Mouse (Mus musculus) midbrain, postnatal 0 days (tissue): ENCODE data around the gene Atf5. TPM values are rescaled to one million over a fixed set of nuclear protein-coding genes. Genes with fewer than 3 reads are reported as not detected.

Experiments
- ATAC-seq: fragments of 200-750 bp; cut with Nextera tagmentation; 2 replicates; pipeline ENCODE4 v1.8.0; 2017; ENCODE audit warnings: moderate number of reproducible peaks, mild to moderate bottlenecking, moderate TSS enrichment, moderate library complexity; ENCODE audit not compliant: low FRiP score
- DNase-seq: peaks from one replicate; pipeline ENCODE4 v3.0.0-alpha.2; 2015; ENCODE audit warnings: low spot score
- H3K27ac ChIP-seq: fragments of 300-500 bp; sonication (generic); 2 replicates; pipeline ENCODE4 v1.5.1; 2014; ENCODE audit warnings: low read depth, mild to moderate bottlenecking, low read length, mixed read lengths
- H3K27me3 ChIP-seq: fragments of 300-500 bp; sonication (generic); 2 replicates; pipeline ENCODE4 v1.6.1; 2014; ENCODE audit warnings: low read length, control low read depth, mixed read lengths; ENCODE audit not compliant: insufficient read depth
- H3K36me3 ChIP-seq: fragments of 300-500 bp; sonication (generic); 2 replicates; pipeline ENCODE4 v1.6.1; 2014; ENCODE audit warnings: low read length, control low read depth, mixed read lengths; ENCODE audit not compliant: insufficient read depth
- H3K4me1 ChIP-seq: fragments of 300-500 bp; sonication (generic); 2 replicates; pipeline ENCODE4 v1.6.1; 2014; ENCODE audit warnings: mild to moderate bottlenecking, control low read depth, antibody characterized with exemption, low read length, mixed read lengths; ENCODE audit not compliant: insufficient read depth
- H3K4me2 ChIP-seq: fragments of 300-500 bp; sonication (generic); 2 replicates; pipeline ENCODE4 v1.6.1; 2014; ENCODE audit warnings: low read depth, mild to moderate bottlenecking, low read length, mixed read lengths; ENCODE audit not compliant: poor library complexity, severe bottlenecking
- H3K4me3 ChIP-seq: fragments of 300-500 bp; sonication (generic); 2 replicates; pipeline ENCODE4 v1.5.1; 2014; ENCODE audit warnings: low read depth, mild to moderate bottlenecking, low read length, moderate library complexity
- H3K9ac ChIP-seq: fragments of 300-500 bp; sonication (generic); replicated peaks from 2 replicates; pipeline ENCODE4 v1.6.1; 2014; ENCODE audit warnings: mild to moderate bottlenecking, low read length, moderate library complexity, mixed read lengths; ENCODE audit not compliant: poor library complexity, severe bottlenecking
- H3K9me3 ChIP-seq: fragments of 300-500 bp; sonication (generic); 2 replicates; pipeline ENCODE4 v1.6.1; 2016; ENCODE audit warnings: low read length, control low read depth
- CTCF ChIP-seq: IDR thresholded peaks from 2 replicates; pipeline ENCODE4 v1.5.1; 2016; ENCODE audit warnings: antibody characterized with exemption, mild to moderate bottlenecking
- WGBS: fragments of 180-500 bp; shearing (Covaris S2); extraction: QIAGEN DNeasy Blood & Tissue Kit; methylation state at CpG from one replicate; pipeline ENCODE4 v1.1.7; 2014; 5-methylcytosine and 5-hydroxymethylcytosine counted together
- polyA plus RNA-seq: library from polyadenylated mRNA; unstranded; fragments of >200 nt; fragmentation: Nextera tagmentation; extraction: Ambion mirVana; gene quantifications from 2 replicates; pipeline ENCODE4 v1.2.1, GENCODE M21; 2015
- total RNA-seq: library from RNA; depleted of rRNA; stranded (reverse); fragments of >200 nt; gene quantifications from 2 replicates; pipeline ENCODE4 v1.2.3, GENCODE M21; 2014; rRNA removed

The Atf5 gene
- 4.8 and 6.8 TPM in 2 replicates for total RNA-seq
- polyA plus RNA-seq, result 3.4 and 3.7 TPM in 2 replicates

GRCm38 (mm10) chr7:44816470-44817021, at the start of gene Atf5:
TSS of gene Atf5 (minus strand) at chr7:44816658.
- Histone ChIP-seq H3K9ac (peak within 1 kb of the TSS; percentile 86), H3K4me2 (peak within 1 kb of the TSS; percentile 79), H3K9me3 (no peaks in the 10 kb centered on the region), H3K4me3 (peak within 1 kb of the TSS; percentile 78), H3K27me3 (no peaks in the 10 kb centered on the region), H3K27ac (peak within 1 kb of the TSS; percentile 87), H3K4me1 (peaks cover 18% of the 10 kb centered on the region), H3K36me3 (no peaks in the 10 kb centered on the region)
- WGBS, result 1% methylated on average over 31 of the region's 57 CpGs
- peak; percentile 53 for ATAC-seq
- TF ChIP-seq CTCF, result no peak
- peak; percentile 54 for DNase-seq

- TF ChIP-seq CTCF, result no peak
- WGBS, result 79% methylated on average over 24 of the region's 24 CpGs
- Histone ChIP-seq H3K9me3 (no peaks in the 10 kb centered on the region), H3K27ac (no peak overlapping the region), H3K36me3 (peaks cover 38% of the 10 kb centered on the region), H3K27me3 (no peaks in the 10 kb centered on the region), H3K4me3 (no peak overlapping the region), H3K9ac (no peak overlapping the region), H3K4me2 (no peak overlapping the region), H3K4me1 (peaks cover 23% of the 10 kb centered on the region)
- DNase-seq (no peak), ATAC-seq (no peak)
These were observed 48.4 kb upstream of the Atf5 start for GRCm38 (mm10) chr7:44864595-44865542.

- WGBS, result 82% methylated on average over 11 of the region's 11 CpGs
- Histone ChIP-seq H3K27ac (no peak overlapping the region), H3K36me3 (peaks cover 38% of the 10 kb centered on the region), H3K9me3 (no peaks in the 10 kb centered on the region), H3K4me2 (no peak overlapping the region), H3K4me3 (no peak overlapping the region), H3K9ac (no peak overlapping the region), H3K4me1 (peaks cover 23% of the 10 kb centered on the region), H3K27me3 (no peaks in the 10 kb centered on the region)
- TF ChIP-seq CTCF, result no peak
- no peak for ATAC-seq
- DNase-seq, result no peak
These were observed 47.6 kb upstream of the Atf5 start for GRCm38 (mm10) chr7:44863982-44864494.

- no peak overlapping the region for H3K4me3 ChIP-seq
- ATAC-seq (no peak), DNase-seq (no peak)
- no peaks in the 10 kb centered on the region for H3K27me3 ChIP-seq
- WGBS, result 89% methylated on average over 14 of the region's 14 CpGs
- H3K4me2 ChIP-seq, result no peak overlapping the region
- peaks cover 38% of the 10 kb centered on the region for H3K36me3 ChIP-seq
- no peaks in the 10 kb centered on the region for H3K9me3 ChIP-seq
- no peak overlapping the region for H3K27ac ChIP-seq
- H3K9ac ChIP-seq, result no peak overlapping the region
- H3K4me1 ChIP-seq, result peaks cover 25% of the 10 kb centered on the region
- no peak for TF ChIP-seq CTCF
These were observed 46.8 kb upstream of the Atf5 start for GRCm38 (mm10) chr7:44863210-44863609.

GRCm38 (mm10) chr7:44862434-44862833, 46.0 kb upstream of the Atf5 start:
- Histone ChIP-seq H3K9ac (no peak overlapping the region), H3K4me1 (peaks cover 21% of the 10 kb centered on the region; the same call in 1 of the 2 replicates), H3K9me3 (no peaks in the 10 kb centered on the region), H3K4me3 (no peak overlapping the region), H3K27me3 (no peaks in the 10 kb centered on the region), H3K36me3 (peaks cover 38% of the 10 kb centered on the region), H3K4me2 (no peak overlapping the region), H3K27ac (no peak overlapping the region)
- ATAC-seq, result no peak
- no peak for TF ChIP-seq CTCF
- 89% methylated on average over 8 of the region's 8 CpGs for WGBS
- no peak for DNase-seq

- no peak for TF ChIP-seq CTCF
- Histone ChIP-seq H3K4me3 (no peak overlapping the region), H3K9ac (no peak overlapping the region), H3K9me3 (no peaks in the 10 kb centered on the region), H3K27me3 (no peaks in the 10 kb centered on the region), H3K36me3 (peaks cover 37% of the 10 kb centered on the region), H3K27ac (no peak overlapping the region), H3K4me2 (no peak overlapping the region), H3K4me1 (peaks cover 15% of the 10 kb centered on the region; the same call in 1 of the 2 replicates)
- DNase-seq (no peak), ATAC-seq (no peak)
- WGBS, result 73% methylated on average over 14 of the region's 14 CpGs
These were observed 45.0 kb upstream of the Atf5 start for GRCm38 (mm10) chr7:44861429-44861816.
